Comparison of ENCODE assay signal across 21 mouse cellular contexts in genomic region chr1:180462983-180463475, GRCm38 (mm10). TPM values are rescaled to one million over a fixed set of nuclear protein-coding genes. Genes with fewer than 3 reads are reported as not detected.
DNase-seq lines count a peak whose midpoint lies in the region; ATAC-seq and TF ChIP-seq lines count a peak whose summit lies in the region.
"Had no signal": no experiment of that assay in that cellular context is flagged by ENCODE, and none has a peak within 500 bp of the region (broad histone marks: within the 10 kb centered on the region; RNA-seq: fewer than 3 reads in every experiment).

No protein-coding gene starts in this region.

- intact Hi-C loops in gastrocnemius, adult 2 months (cut with DNase I), result no loop called here
- intact Hi-C loops in left cerebral cortex, adult 2 months (cut with DNase I), result loop anchor here (1.0 kb wide), 1 partner anchor 102 kb away; no protein-coding TSS in a partner anchor
- intact Hi-C loops in left cerebral cortex, postnatal 36 days (cut with DNase I), result no loop called here

- H3K4me3 ChIP-seq in gastrocnemius, adult 2 months, result no peak overlapping the region
- H3K4me3 ChIP-seq in left cerebral cortex, adult 2 months, result no peak overlapping the region
- H3K4me3 ChIP-seq: embryonic facial prominence, embryonic 10.5 days; embryonic facial prominence, embryonic 15.5 days; forebrain, embryonic 15.5 days; megakaryocyte, embryonic 14.5 days; midbrain, embryonic 12.5 days; neural tube, embryonic 13.5 days had no signal

- no peak for DNase-seq in gastrocnemius, adult 2 months
- DNase-seq in gastrocnemius, adult 18-20 months (ENCODE audit: low spot score), result no peak
- no peak for DNase-seq in left cerebral cortex, adult 2 months (ENCODE audit: extremely low spot score in 1 of 2, low spot score in 2 of 2)
- no peak for DNase-seq in left cerebral cortex, postnatal 36 days (ENCODE audit: low spot score in 2 of 2)
- DNase-seq in NIH3T3 (ENCODE audit: low read depth), result peak; percentile 40
- no peak for DNase-seq in thymus, postnatal 36 days
- DNase-seq in layer of hippocampus, postnatal 14 days (ENCODE audit: low spot score in 2 of 2), result no peak
- DNase-seq: adrenal gland, adult 8-10 months; kidney, adult 9 months; kidney, postnatal 14 days; liver had no signal

- peak overlapping the region; percentile 62; the same call in 1 of the 2 replicates for H3K27ac ChIP-seq in gastrocnemius, adult 2 months
- peak overlapping the region; percentile 47; the same call in 1 of the 2 replicates for H3K27ac ChIP-seq in left cerebral cortex, adult 2 months
- H3K27ac ChIP-seq: embryonic facial prominence, embryonic 10.5 days; embryonic facial prominence, embryonic 15.5 days; forebrain, embryonic 15.5 days; hindbrain, embryonic 14.5 days; liver, embryonic 14.5 days; midbrain, embryonic 12.5 days; neural tube, embryonic 13.5 days had no signal

- TF ChIP-seq CTCF in gastrocnemius, adult 2 months (IDR thresholded peaks at IDR 0.05), result no peak
- no peak for TF ChIP-seq CTCF in left cerebral cortex, adult 2 months (IDR thresholded peaks at IDR 0.05)

- ATAC-seq in hematopoietic stem cell, adult 5-6 weeks (replicated peaks in 1 of 2; ENCODE audit: insufficient read depth in 1 of 2, low FRiP score in 2 of 2, low TSS enrichment in 1 of 2, low read depth in 1 of 2, poor library complexity in 2 of 2, severe bottlenecking in 2 of 2), result 0 out of 4 replicates have a peak, but pooled peaks have one; percentile 22 to 26
- ATAC-seq: forebrain, embryonic 15.5 days; intestine, postnatal 0 days had no signal

RNA-seq across cellular contexts. Expression of gene Stum, which starts 20.3 kb away (rescaled TPM):
- under 1 TPM; 0.41 to 0.86 TPM for total RNA-seq in gastrocnemius, adult 2 months (2021)
- total RNA-seq in gastrocnemius, adult 18-20 months (2021), result under 1 TPM; 0.59 to 0.78 TPM
- 100 to 1,000 TPM; 166 to 167 TPM for total RNA-seq in left cerebral cortex, adult 2 months (2021)
- 100 to 1,000 TPM; 150 to 173 TPM for total RNA-seq in left cerebral cortex, postnatal 36 days (2021)
- total RNA-seq in hematopoietic stem cell, adult 5-6 weeks (2017), result not detected in 2 replicates
- total RNA-seq in layer of hippocampus, postnatal 14 days (2021), result 100 to 1,000 TPM; 263 to 281 TPM

Comparison
In these comparisons a context has a peak if more than half of its experiments do, and no peak if none do; other contexts are left out.
1. RNA of gene Stum, which starts 20.3 kb away (total RNA-seq): 263 to 281 TPM in layer of hippocampus, postnatal 14 days, 150 to 173 TPM in left cerebral cortex, postnatal 36 days and 166 to 167 TPM in left cerebral cortex, adult 2 months; 0.41 to 0.86 TPM in gastrocnemius, adult 2 months, 0.59 to 0.78 TPM in gastrocnemius, adult 18-20 months and not detected in hematopoietic stem cell, adult 5-6 weeks; every median in the first group is over 10 times any median in the second.